Mouse (Mus musculus): Measurements from ENCODE around the gene Adgrl3.

DNA sequence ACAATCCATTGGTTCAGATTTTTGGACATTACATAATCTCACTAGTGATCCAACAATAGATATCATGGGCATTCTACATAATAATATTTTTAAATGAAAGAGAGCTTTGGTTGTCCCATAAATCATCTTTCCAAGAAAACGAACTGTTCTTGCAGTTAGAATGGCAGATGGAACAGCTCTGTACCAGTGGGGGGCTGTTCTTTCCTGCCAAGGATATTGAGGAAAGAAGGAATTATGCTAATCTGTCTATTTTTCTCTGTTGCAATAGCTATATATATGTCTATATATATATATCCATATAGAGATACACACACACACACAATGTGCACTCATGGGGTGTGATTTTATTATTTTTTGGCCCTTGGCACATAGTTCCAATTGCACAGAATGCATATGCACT, 116.5 kb downstream of the Adgrl3 start:
- TF ChIP-seq POLR2A (IDR thresholded peaks at IDR 0.05; ENCODE audit: insufficient read depth, low read depth, low read length) = no peak
- no peak for TF ChIP-seq CTCF (IDR thresholded peaks at IDR 0.05)

All from heart, adult 2 months (tissue).